Mouse (Mus musculus) liver, embryonic 15.5 days (tissue): ENCODE data around the gene Zfp740. TPM values are rescaled to one million over a fixed set of nuclear protein-coding genes. Genes with fewer than 3 reads are reported as not detected.
A peak's percentile ranks its signal among the peaks of the same experiment; 100 is the strongest.

Experiments
- ATAC-seq: fragments of 200-750 bp; cut with Nextera tagmentation; 2 replicates; pipeline ENCODE4 v1.8.0; 2017; ENCODE audit warnings: moderate number of reproducible peaks, mild to moderate bottlenecking, moderate library complexity; ENCODE audit not compliant: insufficient read depth
- H3K27ac ChIP-seq: fragments of 300-500 bp; sonication (generic); replicated peaks from 2 replicates; pipeline ENCODE4 v1.5.1; 2015; ENCODE audit warnings: mild to moderate bottlenecking, inconsistent platforms
- H3K27me3 ChIP-seq: fragments of 300-500 bp; sonication (generic); 2 replicates; pipeline ENCODE4 v1.6.1; 2015; ENCODE audit warnings: mild to moderate bottlenecking, inconsistent platforms
- H3K36me3 ChIP-seq: fragments of 300-500 bp; sonication (generic); replicated peaks from 2 replicates; pipeline ENCODE4 v1.6.1; 2015; ENCODE audit warnings: moderate library complexity, mild to moderate bottlenecking, inconsistent platforms
- H3K4me1 ChIP-seq: fragments of 300-500 bp; sonication (generic); replicated peaks from 2 replicates; pipeline ENCODE4 v1.6.1; 2015; ENCODE audit warnings: inconsistent platforms
- H3K4me2 ChIP-seq: fragments of 300-500 bp; sonication (generic); 2 replicates; pipeline ENCODE4 v1.6.1; 2015; ENCODE audit warnings: moderate library complexity, mild to moderate bottlenecking, inconsistent platforms
- H3K4me3 ChIP-seq: fragments of 300-500 bp; sonication (generic); replicated peaks from 2 replicates; pipeline ENCODE4 v1.5.1; 2015; ENCODE audit warnings: mild to moderate bottlenecking, inconsistent platforms
- H3K9ac ChIP-seq: fragments of 300-500 bp; sonication (generic); 2 replicates; pipeline ENCODE4 v1.6.1; 2015; ENCODE audit warnings: moderate library complexity, mild to moderate bottlenecking, inconsistent platforms
- H3K9me3 ChIP-seq: fragments of 300-500 bp; sonication (generic); replicated peaks from 2 replicates; pipeline ENCODE4 v1.6.1; 2016; ENCODE audit warnings: inconsistent platforms
- WGBS: fragments of 180-500 bp; shearing (Covaris S2); methylation state at CpG from one replicate; pipeline ENCODE4 v1.1.7; 2015; ENCODE audit warnings: mixed read lengths; ENCODE audit not compliant: insufficient replicate concordance; 5-methylcytosine and 5-hydroxymethylcytosine counted together
- polyA plus RNA-seq: library from polyadenylated mRNA; unstranded; fragments of >200 nt; fragmentation: Nextera tagmentation; extraction: Ambion mirVana; gene quantifications from 2 replicates; pipeline ENCODE4 v1.2.1, GENCODE M21; 2015

Zfp740 gene
- polyA plus RNA-seq, 1 experiment from 2014 or later, result 15.3 TPM

DNA sequence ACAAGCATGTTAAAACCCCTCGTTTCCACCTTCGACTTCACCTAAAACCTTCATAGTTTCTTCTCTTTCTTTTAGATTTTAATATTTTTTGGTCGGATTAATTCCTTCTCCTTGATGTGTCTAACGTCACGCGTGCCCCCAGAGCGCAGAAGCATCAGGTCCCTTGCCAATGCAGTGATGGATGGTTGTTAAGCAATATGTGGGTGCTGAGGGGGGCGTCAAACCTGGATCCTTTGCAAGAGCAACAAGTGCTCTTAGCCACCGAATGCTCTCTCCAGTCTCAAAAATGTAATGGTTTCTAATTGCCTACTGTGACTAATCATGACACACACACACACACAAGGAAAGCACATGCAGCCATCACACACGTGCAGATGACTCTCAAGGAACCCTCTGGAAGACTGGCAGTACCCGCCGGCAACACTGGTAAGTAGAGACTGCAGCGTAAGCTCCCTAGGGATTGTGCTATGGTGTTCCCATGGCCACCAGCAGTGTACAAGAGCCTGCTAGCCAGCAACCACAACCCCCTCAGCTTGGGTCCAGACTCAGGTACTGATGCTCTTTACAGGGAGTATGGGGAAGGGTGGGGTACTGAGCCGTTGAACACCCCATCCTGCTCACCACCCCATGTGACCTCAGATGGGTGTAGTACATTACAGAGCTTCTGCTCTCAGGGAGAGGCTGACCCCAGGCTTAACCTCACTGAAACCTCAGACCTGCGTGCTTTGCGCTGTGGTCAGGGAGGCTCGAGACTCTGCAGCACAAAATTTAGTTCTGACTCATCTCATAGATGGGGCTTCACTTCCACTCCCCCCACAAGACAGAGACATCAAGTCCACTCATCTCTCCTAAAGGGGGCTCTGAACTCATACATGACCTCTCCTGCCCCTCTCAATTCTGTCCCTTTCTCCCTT is 27.6 kb downstream of the Zfp740 start:
- ATAC-seq, result no peak
- no peak overlapping the region for H3K27ac ChIP-seq
- no peaks in the 10 kb centered on the region for H3K9me3 ChIP-seq
- H3K4me2 ChIP-seq, result peak overlapping the region; percentile 64
- H3K36me3 ChIP-seq, result no peaks in the 10 kb centered on the region
- 66% methylated on average over 17 of the region's 17 CpGs for WGBS
- H3K27me3 ChIP-seq, result no peaks in the 10 kb centered on the region
- no peak overlapping the region for H3K9ac ChIP-seq
- peak overlapping the region; percentile 39 for H3K4me3 ChIP-seq
- H3K4me1 ChIP-seq, result peaks cover 60% of the 10 kb centered on the region

DNA sequence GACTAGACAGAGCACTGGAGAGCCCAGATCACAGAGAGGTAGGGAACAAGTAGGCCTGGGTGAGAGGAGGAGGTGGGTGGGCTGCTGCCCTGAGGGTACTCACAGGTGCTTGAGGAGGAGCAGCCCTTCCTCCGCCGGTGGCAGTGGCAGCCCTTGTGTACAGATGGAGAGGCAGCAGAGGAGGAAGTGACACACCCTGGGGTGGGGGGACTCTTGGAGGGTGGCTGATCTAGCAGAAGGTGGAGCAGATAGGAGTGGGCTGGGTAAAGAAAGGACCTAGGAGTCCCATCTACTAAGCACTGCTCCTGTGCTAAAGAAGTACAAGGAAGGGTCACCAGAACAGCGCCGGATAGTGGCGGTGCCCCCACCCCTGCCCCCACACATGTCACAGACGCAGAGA is 28.7 kb downstream of the Zfp740 start, which contains the start of gene Itgb7:
Gene Itgb7 (minus strand): TSS at position 197 of the 400 bp plus-strand sequence.
- Histone ChIP-seq H3K4me1 (peaks cover 59% of the 10 kb centered on the region), H3K9ac (no peak within 1 kb of the TSS), H3K9me3 (no peaks in the 10 kb centered on the region), H3K4me3 (peak within 1 kb of the TSS; percentile 39), H3K36me3 (no peaks in the 10 kb centered on the region), H3K27me3 (peaks cover 5% of the 10 kb centered on the region; the same call in 1 of the 2 replicates), H3K4me2 (peak within 1 kb of the TSS; percentile 64), H3K27ac (peak within 1 kb of the TSS; percentile 45; the same call in 1 of the 2 replicates)
- 12% methylated on average over 6 of the region's 6 CpGs for WGBS
- ATAC-seq, result peak; percentile 87

DNA sequence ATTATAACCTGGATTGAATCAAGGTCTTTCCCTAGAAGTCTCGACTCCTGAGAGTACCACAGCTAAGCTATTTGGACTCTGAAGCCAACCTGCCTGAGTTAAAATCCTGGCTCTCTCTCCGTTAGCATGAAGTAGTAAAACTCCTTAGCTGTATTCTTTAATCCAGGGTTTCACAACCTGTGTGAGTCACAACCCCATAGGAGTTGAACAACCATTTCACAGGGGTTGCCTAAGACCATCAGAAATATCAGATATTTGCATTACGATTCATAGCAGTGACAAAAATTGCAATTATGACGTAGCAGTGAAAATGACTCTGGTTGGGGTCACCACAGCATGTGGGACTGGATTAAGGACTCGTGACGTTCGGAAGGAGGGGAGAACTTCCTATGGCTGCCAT is 29.7 kb downstream of the Zfp740 start:
- peaks cover 5% of the 10 kb centered on the region; the same call in 1 of the 2 replicates for H3K27me3 ChIP-seq
- 74% methylated on average over 7 of the region's 7 CpGs for WGBS
- H3K4me1 ChIP-seq, result peaks cover 53% of the 10 kb centered on the region
- H3K27ac ChIP-seq, result no peak overlapping the region
- H3K4me2 ChIP-seq, result no peak overlapping the region
- H3K4me3 ChIP-seq, result no peak overlapping the region
- H3K9ac ChIP-seq, result no peak overlapping the region
- ATAC-seq, result no peak
- H3K9me3 ChIP-seq, result no peaks in the 10 kb centered on the region
- H3K36me3 ChIP-seq, result no peaks in the 10 kb centered on the region

GRCm38 (mm10) chr15:102233896-102234295 is 30.8 kb downstream of the Zfp740 start:
- WGBS, result 0% methylated on average over 2 of the region's 2 CpGs

GRCm38 (mm10) chr15:102235371-102236027 is 32.5 kb downstream of the Zfp740 start:
- H3K9me3 ChIP-seq, result no peaks in the 10 kb centered on the region
- H3K4me1 ChIP-seq, result peaks cover 53% of the 10 kb centered on the region
- H3K36me3 ChIP-seq, result no peaks in the 10 kb centered on the region
- no peak overlapping the region for H3K9ac ChIP-seq
- H3K4me3 ChIP-seq, result peak overlapping the region; percentile 7
- peak overlapping the region; percentile 46 for H3K4me2 ChIP-seq
- ATAC-seq, result no peak
- peaks cover 22% of the 10 kb centered on the region for H3K27me3 ChIP-seq
- H3K27ac ChIP-seq, result no peak overlapping the region
- 21% methylated on average over 21 of the region's 21 CpGs for WGBS

More at GRCm38 (mm10) chr15:102233896-102234295, 30.8 kb downstream of the Zfp740 start:
- Histone ChIP-seq H3K4me1 (peaks cover 53% of the 10 kb centered on the region), H3K9me3 (no peaks in the 10 kb centered on the region), H3K27me3 (peaks cover 9% of the 10 kb centered on the region), H3K36me3 (no peaks in the 10 kb centered on the region), H3K4me2 (no peak overlapping the region), H3K9ac (no peak overlapping the region), H3K4me3 (no peak overlapping the region), H3K27ac (no peak overlapping the region)
- ATAC-seq, result no peak

GRCm38 (mm10) chr15:102238543-102239259 is 35.7 kb downstream of the Zfp740 start:
- Histone ChIP-seq H3K9ac (no peak overlapping the region), H3K27me3 (peaks cover 51% of the 10 kb centered on the region), H3K9me3 (no peaks in the 10 kb centered on the region), H3K4me3 (no peak overlapping the region), H3K27ac (no peak overlapping the region), H3K4me1 (peaks cover 37% of the 10 kb centered on the region), H3K4me2 (no peak overlapping the region), H3K36me3 (no peaks in the 10 kb centered on the region)
- WGBS, result 72% methylated on average over 14 of the region's 14 CpGs
- ATAC-seq, result no peak

GRCm38 (mm10) chr15:102239260-102239590 is 36.2 kb downstream of the Zfp740 start:
- ATAC-seq, result no peak
- Histone ChIP-seq H3K36me3 (no peaks in the 10 kb centered on the region), H3K27ac (no peak overlapping the region), H3K27me3 (peaks cover 56% of the 10 kb centered on the region), H3K9ac (no peak overlapping the region), H3K4me1 (peaks cover 32% of the 10 kb centered on the region), H3K4me3 (no peak overlapping the region), H3K9me3 (no peaks in the 10 kb centered on the region), H3K4me2 (no peak overlapping the region)
- WGBS, result 10% methylated on average over 9 of the region's 9 CpGs

DNA sequence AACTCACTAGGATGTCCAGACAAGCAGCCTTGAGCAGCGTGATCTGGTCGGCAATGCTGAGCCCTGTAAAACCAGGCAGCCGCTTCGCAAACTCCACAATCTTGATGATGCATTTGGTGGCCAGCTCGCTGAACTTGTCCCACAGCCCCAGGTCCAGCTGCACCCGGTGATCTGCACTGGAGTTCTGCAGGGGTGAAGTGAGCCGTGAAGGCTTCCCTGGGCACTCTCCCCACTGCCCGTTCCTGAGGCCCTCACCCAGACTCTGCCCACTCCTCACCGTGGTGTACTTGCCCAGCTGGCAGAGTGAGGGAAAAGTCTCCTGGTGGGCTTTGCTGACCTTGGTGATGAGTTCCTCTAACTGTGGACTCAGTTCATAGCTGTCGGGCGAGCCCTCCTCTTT is 36.8 kb downstream of the Zfp740 start:
- Histone ChIP-seq H3K9ac (no peak overlapping the region), H3K4me2 (no peak overlapping the region), H3K36me3 (no peaks in the 10 kb centered on the region), H3K27ac (no peak overlapping the region), H3K4me3 (no peak overlapping the region), H3K9me3 (no peaks in the 10 kb centered on the region), H3K27me3 (peaks cover 63% of the 10 kb centered on the region), H3K4me1 (peaks cover 31% of the 10 kb centered on the region)
- 54% methylated on average over 11 of the region's 11 CpGs for WGBS
- no peak for ATAC-seq

DNA sequence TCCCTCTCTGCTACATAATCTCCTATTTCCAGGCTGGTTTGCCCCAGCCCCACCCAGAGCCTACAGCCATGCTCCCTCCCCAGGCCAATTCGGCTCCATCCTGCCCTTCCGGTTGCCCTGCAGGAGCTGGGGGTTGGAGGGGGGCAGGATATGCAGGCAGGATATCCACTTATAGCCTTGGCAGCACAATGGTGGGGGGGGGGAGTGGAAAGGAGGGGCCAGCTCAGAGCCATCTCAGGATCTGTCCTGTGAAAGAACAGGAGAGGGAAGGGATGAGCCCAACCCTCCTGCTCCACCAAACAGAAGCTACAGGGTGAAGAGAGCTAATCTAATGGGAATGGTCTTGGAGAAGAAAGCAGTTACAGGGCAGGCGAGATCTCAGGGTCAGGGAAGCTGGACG is 37.6 kb downstream of the Zfp740 start:
- Histone ChIP-seq H3K9me3 (no peaks in the 10 kb centered on the region), H3K9ac (no peak overlapping the region), H3K36me3 (no peaks in the 10 kb centered on the region), H3K4me2 (no peak overlapping the region), H3K27ac (no peak overlapping the region), H3K27me3 (peaks cover 70% of the 10 kb centered on the region), H3K4me3 (no peak overlapping the region), H3K4me1 (peaks cover 31% of the 10 kb centered on the region)
- ATAC-seq, result peak; percentile 17; the same call in 1 of the 2 replicates
- 66% methylated on average over 4 of the region's 4 CpGs for WGBS

DNA sequence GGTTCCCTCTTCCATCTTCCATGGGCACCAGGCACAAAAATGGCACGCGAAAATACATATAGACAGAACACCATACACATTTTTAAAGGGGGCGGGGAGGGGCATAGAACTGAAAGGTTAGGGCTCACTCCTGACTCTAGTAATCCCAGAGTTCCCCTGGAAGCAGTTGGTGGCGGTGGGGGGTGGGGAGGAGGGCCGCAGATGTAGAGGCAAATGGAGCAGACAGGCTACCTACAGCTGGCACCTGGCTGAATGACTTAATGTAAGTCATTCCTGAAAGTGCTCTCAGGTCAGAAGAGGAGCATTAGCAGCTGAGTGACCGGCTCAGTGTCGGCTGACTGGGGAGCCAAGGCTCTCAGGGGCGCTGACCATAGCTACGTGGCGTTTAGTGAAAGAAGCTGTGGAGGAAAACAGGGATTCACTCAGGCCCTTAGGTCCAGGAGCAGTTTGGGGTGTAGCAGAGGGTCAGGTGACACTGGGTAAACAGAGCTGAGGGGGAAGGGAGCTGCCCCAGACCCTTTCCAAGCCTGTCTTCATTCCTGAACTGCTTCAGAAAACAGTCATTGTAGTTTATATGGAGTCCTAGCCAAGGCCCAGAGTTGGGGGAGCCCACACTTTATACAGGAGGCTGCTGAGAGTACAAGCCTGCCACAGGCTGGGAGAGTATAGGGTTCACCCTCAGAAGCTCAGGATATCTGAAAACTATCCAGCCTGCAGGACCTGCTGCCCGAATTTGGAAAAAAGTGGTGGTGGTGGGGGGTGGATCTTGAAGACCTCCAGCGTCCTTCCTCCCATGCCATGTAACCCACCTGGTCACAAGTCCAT is 39.6 kb downstream of the Zfp740 start:
- no peak overlapping the region for H3K9ac ChIP-seq
- ATAC-seq, result no peak
- 51% methylated on average over 12 of the region's 12 CpGs for WGBS
- H3K4me2 ChIP-seq, result peak overlapping the region; percentile 40
- H3K4me3 ChIP-seq, result no peak overlapping the region
- H3K27me3 ChIP-seq, result peaks cover 85% of the 10 kb centered on the region
- H3K27ac ChIP-seq, result no peak overlapping the region; the same call in 1 of the 2 replicates
- peaks cover 43% of the 10 kb centered on the region for H3K4me1 ChIP-seq
- H3K9me3 ChIP-seq, result no peaks in the 10 kb centered on the region
- H3K36me3 ChIP-seq, result no peaks in the 10 kb centered on the region
